Mouse (Mus musculus): Measurements from ENCODE around the gene Nt5dc2. TPM values are rescaled to one million over a fixed set of nuclear protein-coding genes. Genes with fewer than 3 reads are reported as not detected.

Gene Nt5dc2
- polyA plus RNA-seq, 1 experiment from 2014 or later, result 204 TPM

GRCm38 (mm10) chr14:31170963-31171362 lies 40.1 kb downstream of the Nt5dc2 start:
- DNase-seq (ENCODE audit: low spot score) (no peak), ATAC-seq (replicated peaks; ENCODE audit: low FRiP score, low read depth) (no peak)
- Histone ChIP-seq H3K27me3 (ENCODE audit: insufficient read depth, low read length) (no peaks in the 10 kb centered on the region), H3K27ac (no peak overlapping the region), H3K36me3 (ENCODE audit: insufficient read depth, low read length) (peaks cover 52% of the 10 kb centered on the region), H3K9ac (ENCODE audit: low read depth, low read length) (no peak overlapping the region), H3K4me3 (replicated peaks; ENCODE audit: low read depth, low read length) (no peak overlapping the region), H3K4me2 (ENCODE audit: low read length) (no peak overlapping the region), H3K4me1 (replicated peaks; ENCODE audit: insufficient read depth, low read length) (peaks cover 11% of the 10 kb centered on the region; the same call in 1 of the 2 replicates), H3K9me3 (replicated peaks; ENCODE audit: low read length) (no peaks in the 10 kb centered on the region)
- TF ChIP-seq CTCF (IDR thresholded peaks at IDR 0.05; ENCODE audit: low read depth), result no peak
- WGBS, result 81% methylated on average over 13 of the region's 13 CpGs

DNA sequence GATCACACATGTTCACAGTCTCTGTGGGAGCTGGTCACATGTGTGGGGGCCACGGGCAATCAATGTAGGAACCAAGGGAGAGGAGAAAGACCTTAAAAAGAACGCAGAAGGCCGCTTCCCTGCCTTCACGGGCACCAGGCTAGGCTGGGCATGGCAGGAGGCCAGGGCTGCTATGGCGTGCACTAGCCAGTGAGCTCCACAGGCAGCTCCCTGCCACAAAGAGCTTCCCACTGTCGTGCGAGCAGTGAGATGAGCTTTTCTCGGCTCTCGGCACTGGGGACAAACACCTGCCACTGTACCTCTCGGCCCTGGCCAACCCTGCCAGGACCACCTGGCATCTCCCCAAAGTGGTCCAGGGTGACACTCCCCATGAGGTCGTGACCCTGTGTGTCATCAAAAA lies 40.5 kb downstream of the Nt5dc2 start:
- WGBS, result 92% methylated on average over 11 of the region's 11 CpGs
- H3K9ac ChIP-seq (ENCODE audit: low read depth, low read length), result no peak overlapping the region
- no peak for ATAC-seq (replicated peaks; ENCODE audit: low FRiP score, low read depth)

GRCm38 (mm10) chr14:31171821-31172220 lies 41.0 kb downstream of the Nt5dc2 start:
- Histone ChIP-seq H3K9ac (ENCODE audit: low read depth, low read length) (no peak overlapping the region), H3K4me2 (ENCODE audit: low read length) (no peak overlapping the region), H3K4me1 (replicated peaks; ENCODE audit: insufficient read depth, low read length) (0 out of 2 replicates have a peak, but pooled peaks cover 5% of the 10 kb centered on the region), H3K27me3 (ENCODE audit: insufficient read depth, low read length) (no peaks in the 10 kb centered on the region), H3K9me3 (replicated peaks; ENCODE audit: low read length) (no peaks in the 10 kb centered on the region), H3K27ac (no peak overlapping the region), H3K36me3 (ENCODE audit: insufficient read depth, low read length) (peaks cover 61% of the 10 kb centered on the region), H3K4me3 (replicated peaks; ENCODE audit: low read depth, low read length) (no peak overlapping the region)
- no peak for TF ChIP-seq CTCF (IDR thresholded peaks at IDR 0.05; ENCODE audit: low read depth)
- 96% methylated on average over 15 of the region's 15 CpGs for WGBS
- no peak for DNase-seq (ENCODE audit: low spot score)
- ATAC-seq (replicated peaks; ENCODE audit: low FRiP score, low read depth), result no peak

More for the DNA sequence above, 40.5 kb downstream of the Nt5dc2 start:
- Histone ChIP-seq H3K4me3 (replicated peaks; ENCODE audit: low read depth, low read length) (no peak overlapping the region), H3K4me2 (ENCODE audit: low read length) (no peak overlapping the region), H3K9me3 (replicated peaks; ENCODE audit: low read length) (no peaks in the 10 kb centered on the region), H3K27ac (no peak overlapping the region), H3K27me3 (ENCODE audit: insufficient read depth, low read length) (no peaks in the 10 kb centered on the region), H3K4me1 (replicated peaks; ENCODE audit: insufficient read depth, low read length) (peaks cover 8% of the 10 kb centered on the region; the same call in 1 of the 2 replicates), H3K36me3 (ENCODE audit: insufficient read depth, low read length) (peaks cover 56% of the 10 kb centered on the region)
- no peak for DNase-seq (ENCODE audit: low spot score)
- TF ChIP-seq CTCF (IDR thresholded peaks at IDR 0.05; ENCODE audit: low read depth), result no peak

GRCm38 (mm10) chr14:31172781-31173455 lies 42.1 kb downstream of the Nt5dc2 start:
- Histone ChIP-seq H3K9me3 (replicated peaks; ENCODE audit: low read length) (no peaks in the 10 kb centered on the region), H3K4me3 (replicated peaks; ENCODE audit: low read depth, low read length) (no peak overlapping the region), H3K9ac (ENCODE audit: low read depth, low read length) (no peak overlapping the region), H3K36me3 (ENCODE audit: insufficient read depth, low read length) (peaks cover 72% of the 10 kb centered on the region), H3K27me3 (ENCODE audit: insufficient read depth, low read length) (no peaks in the 10 kb centered on the region), H3K4me2 (ENCODE audit: low read length) (no peak overlapping the region), H3K4me1 (replicated peaks; ENCODE audit: insufficient read depth, low read length) (0 out of 2 replicates have a peak, but pooled peaks cover 5% of the 10 kb centered on the region), H3K27ac (no peak overlapping the region)
- TF ChIP-seq CTCF (IDR thresholded peaks at IDR 0.05; ENCODE audit: low read depth), result no peak
- DNase-seq (ENCODE audit: low spot score) (no peak), ATAC-seq (replicated peaks; ENCODE audit: low FRiP score, low read depth) (no peak)
- WGBS, result 66% methylated on average over 18 of the region's 18 CpGs

DNA sequence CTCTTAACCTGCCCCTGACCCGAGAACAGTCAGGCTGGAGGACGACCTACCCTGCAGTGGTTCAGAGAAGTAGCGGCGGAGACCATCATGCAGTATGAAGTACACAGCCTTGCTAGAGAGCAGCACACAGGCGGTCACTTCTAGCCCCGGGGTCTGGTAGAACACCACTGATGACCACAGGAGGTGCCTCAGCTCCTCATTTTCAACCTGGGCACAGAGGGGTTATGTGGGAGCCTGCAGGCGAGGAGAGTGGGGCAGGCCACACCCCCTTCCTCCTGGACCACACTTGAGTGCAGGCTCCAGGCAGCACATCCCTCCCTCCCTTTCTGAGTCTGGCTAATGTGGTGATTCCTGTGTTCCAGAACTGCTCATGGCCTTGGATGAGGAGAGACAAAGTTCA lies 42.7 kb downstream of the Nt5dc2 start:
- Histone ChIP-seq H3K27ac (no peak overlapping the region), H3K36me3 (ENCODE audit: insufficient read depth, low read length) (peaks cover 75% of the 10 kb centered on the region), H3K27me3 (ENCODE audit: insufficient read depth, low read length) (no peaks in the 10 kb centered on the region), H3K4me1 (replicated peaks; ENCODE audit: insufficient read depth, low read length) (0 out of 2 replicates have a peak, but pooled peaks cover 4% of the 10 kb centered on the region), H3K4me2 (ENCODE audit: low read length) (no peak overlapping the region), H3K9me3 (replicated peaks; ENCODE audit: low read length) (no peaks in the 10 kb centered on the region), H3K4me3 (replicated peaks; ENCODE audit: low read depth, low read length) (no peak overlapping the region), H3K9ac (ENCODE audit: low read depth, low read length) (no peak overlapping the region)
- no peak for TF ChIP-seq CTCF (IDR thresholded peaks at IDR 0.05; ENCODE audit: low read depth)
- DNase-seq (ENCODE audit: low spot score), result no peak
- 77% methylated on average over 7 of the region's 7 CpGs for WGBS
- ATAC-seq (replicated peaks; ENCODE audit: low FRiP score, low read depth), result no peak

GRCm38 (mm10) chr14:31177287-31177686 lies 46.4 kb downstream of the Nt5dc2 start:
- no peaks in the 10 kb centered on the region for H3K9me3 ChIP-seq (replicated peaks; ENCODE audit: low read length)
- H3K27ac ChIP-seq, result no peak overlapping the region
- H3K9ac ChIP-seq (ENCODE audit: low read depth, low read length), result no peak overlapping the region
- no peak for DNase-seq (ENCODE audit: low spot score)
- H3K36me3 ChIP-seq (ENCODE audit: insufficient read depth, low read length), result peaks cover 96% of the 10 kb centered on the region
- H3K4me2 ChIP-seq (ENCODE audit: low read length), result no peak overlapping the region
- H3K27me3 ChIP-seq (ENCODE audit: insufficient read depth, low read length), result no peaks in the 10 kb centered on the region
- H3K4me3 ChIP-seq (replicated peaks; ENCODE audit: low read depth, low read length), result no peak overlapping the region
- no peak for TF ChIP-seq CTCF (IDR thresholded peaks at IDR 0.05; ENCODE audit: low read depth)
- WGBS, result 86% methylated on average over 15 of the region's 16 CpGs
- ATAC-seq (replicated peaks; ENCODE audit: low FRiP score, low read depth), result no peak
- no peaks in the 10 kb centered on the region for H3K4me1 ChIP-seq (replicated peaks; ENCODE audit: insufficient read depth, low read length)

Measured in kidney, postnatal 0 days (tissue).